Mouse (Mus musculus) embryonic facial prominence, embryonic 15.5 days (tissue): ENCODE results near the gene C1qtnf5. TPM values are rescaled to one million over a fixed set of nuclear protein-coding genes. Genes with fewer than 3 reads are reported as not detected.

Source experiments
- ATAC-seq: fragments of 200-750 bp; cut with Nextera tagmentation; 2 replicates; pipeline ENCODE4 v1.8.0; 2017; ENCODE audit warnings: low read depth, moderate TSS enrichment; ENCODE audit not compliant: insufficient number of reproducible peaks, low FRiP score, low TSS enrichment
- H3K27ac ChIP-seq: fragments of 300-500 bp; sonication (generic); replicated peaks from 2 replicates; pipeline ENCODE4 v1.5.1; 2015; ENCODE audit warnings: mild to moderate bottlenecking, inconsistent platforms
- H3K27me3 ChIP-seq: fragments of 300-500 bp; sonication (generic); 2 replicates; pipeline ENCODE4 v1.6.1; 2015; ENCODE audit warnings: inconsistent platforms
- H3K36me3 ChIP-seq: fragments of 300-500 bp; sonication (generic); 2 replicates; pipeline ENCODE4 v1.6.1; 2015; ENCODE audit warnings: mild to moderate bottlenecking, inconsistent platforms
- H3K4me1 ChIP-seq: fragments of 300-500 bp; sonication (generic); 2 replicates; pipeline ENCODE4 v1.6.1; 2015; ENCODE audit warnings: inconsistent platforms
- H3K4me2 ChIP-seq: fragments of 300-500 bp; sonication (generic); replicated peaks from 2 replicates; pipeline ENCODE4 v1.6.1; 2015; ENCODE audit warnings: mild to moderate bottlenecking, inconsistent platforms
- H3K4me3 ChIP-seq: fragments of 300-500 bp; sonication (generic); replicated peaks from 2 replicates; pipeline ENCODE4 v1.5.1; 2015; ENCODE audit warnings: mild to moderate bottlenecking, inconsistent platforms
- H3K9ac ChIP-seq: fragments of 300-500 bp; sonication (generic); 2 replicates; pipeline ENCODE4 v1.6.1; 2015; ENCODE audit warnings: inconsistent platforms
- H3K9me3 ChIP-seq: fragments of 300-500 bp; sonication (generic); replicated peaks from 2 replicates; pipeline ENCODE4 v1.6.1; 2016; ENCODE audit warnings: inconsistent platforms
- WGBS: fragments of 180-500 bp; shearing (Covaris S2); methylation state at CpG from one replicate; pipeline ENCODE4 v1.1.7; 2015; 5-methylcytosine and 5-hydroxymethylcytosine counted together
- polyA plus RNA-seq: library from polyadenylated mRNA; unstranded; fragments of >200 nt; fragmentation: Nextera tagmentation; extraction: Ambion mirVana; gene quantifications from 2 replicates; pipeline ENCODE4 v1.2.1, GENCODE M21; 2015

C1qtnf5 gene
- polyA plus RNA-seq, 1 experiment from 2014 or later: 6.0 TPM

DNA sequence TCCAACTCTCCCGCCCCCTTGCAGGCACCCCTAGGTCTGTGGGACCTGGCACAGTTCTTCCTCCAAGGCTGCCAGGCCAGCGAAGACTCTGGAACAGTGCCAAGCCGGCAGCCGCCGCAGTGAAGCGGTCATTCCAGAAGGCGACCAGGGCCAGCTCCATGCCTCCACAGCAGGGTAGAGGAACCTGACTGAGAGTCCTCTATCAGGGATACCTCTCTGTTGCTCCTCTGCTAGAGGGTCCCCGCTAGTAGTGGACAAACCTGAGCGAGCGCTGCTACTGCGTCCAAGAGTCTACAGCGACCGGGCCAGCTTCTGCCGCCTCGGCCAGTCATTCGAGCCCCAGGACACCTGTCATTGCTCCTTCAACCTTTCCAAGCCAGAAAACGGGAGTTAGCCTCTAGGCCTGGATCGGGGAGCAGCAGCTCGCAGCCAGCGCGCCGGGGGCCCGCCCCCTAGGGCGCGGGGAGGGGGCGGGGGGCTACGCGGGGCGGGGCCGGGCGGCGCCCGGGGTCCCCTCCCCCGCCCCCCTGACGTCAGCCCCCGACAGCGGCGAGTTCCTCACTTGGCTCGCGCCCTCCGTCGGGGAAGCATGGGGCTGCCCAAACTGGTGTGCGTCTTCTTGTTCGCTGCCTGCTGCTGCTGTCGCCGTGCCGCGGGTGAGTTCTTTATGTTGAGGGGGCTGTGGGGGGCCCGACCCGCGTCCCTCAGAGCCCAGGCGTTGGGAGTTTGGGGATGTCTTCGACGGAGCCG is 27.2 kb downstream of the C1qtnf5 start, which contains the start of gene Mcam:
Mcam (plus strand) TSS at position 369 of the 750 bp plus-strand sequence.
- Histone ChIP-seq H3K4me3 (peak within 1 kb of the TSS; percentile 64), H3K9ac (peak within 1 kb of the TSS; percentile 50), H3K4me1 (peaks cover 60% of the 10 kb centered on the region), H3K27me3 (peaks cover 17% of the 10 kb centered on the region), H3K9me3 (no peaks in the 10 kb centered on the region), H3K36me3 (0 out of 2 replicates have a peak, but pooled peaks cover 7% of the 10 kb centered on the region), H3K27ac (peak within 1 kb of the TSS; percentile 81), H3K4me2 (peak within 1 kb of the TSS; percentile 92)
- WGBS: under 1% methylated on average over 50 of the region's 55 CpGs
- ATAC-seq: peak; percentile 39; the same call in 1 of the 2 replicates

DNA sequence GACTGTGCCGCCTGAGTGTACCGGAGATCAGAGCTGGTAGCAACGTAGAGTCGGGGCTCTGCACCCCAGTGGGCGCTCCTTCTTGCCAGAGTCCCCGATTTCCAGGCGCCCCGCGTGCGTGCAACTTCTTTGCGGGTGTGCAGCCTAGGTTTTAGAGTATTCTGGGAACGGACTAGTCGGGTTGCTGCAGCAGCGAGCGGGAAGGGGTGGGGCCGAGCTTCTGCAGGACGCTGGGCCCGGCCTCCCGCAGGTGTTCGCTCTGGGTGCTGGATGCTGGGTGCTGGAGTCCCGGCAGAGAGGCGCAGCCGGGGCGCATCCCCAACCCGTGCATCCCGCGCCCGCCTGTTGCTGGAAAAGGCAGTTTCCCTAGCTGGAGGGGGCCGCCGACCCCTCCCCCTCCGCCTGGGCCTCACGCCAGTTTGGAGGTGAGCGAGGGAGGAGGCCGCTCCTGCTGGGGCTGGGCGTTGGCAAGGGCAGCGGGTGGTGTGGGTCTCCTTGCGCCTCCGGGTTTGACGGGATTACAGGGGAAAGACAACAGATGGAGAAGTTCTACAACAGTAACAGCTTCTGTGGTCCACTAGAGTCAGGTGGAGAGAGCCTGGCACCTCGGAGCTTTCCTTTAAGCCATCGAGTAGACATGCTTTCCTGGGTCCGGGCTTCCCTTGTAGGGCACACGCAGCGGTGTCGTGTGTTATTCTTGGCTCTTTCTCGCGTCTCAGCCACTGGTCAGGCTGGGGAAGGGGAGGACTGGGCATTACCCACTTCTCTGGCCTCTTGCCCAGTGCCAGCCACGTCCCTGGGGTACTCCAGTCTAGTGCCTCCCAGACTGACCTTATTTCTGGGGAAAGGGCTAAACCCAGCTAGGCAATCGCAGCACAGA is 28.0 kb downstream of the C1qtnf5 start:
- peaks cover 14% of the 10 kb centered on the region; the same call in 1 of the 2 replicates for H3K36me3 ChIP-seq
- peak overlapping the region; percentile 64 for H3K4me3 ChIP-seq
- peak overlapping the region; percentile 50 for H3K9ac ChIP-seq
- ATAC-seq: no peak
- 2% methylated on average over 48 of the region's 49 CpGs for WGBS
- peak overlapping the region; percentile 92 for H3K4me2 ChIP-seq
- H3K9me3 ChIP-seq: no peaks in the 10 kb centered on the region
- H3K4me1 ChIP-seq: peaks cover 55% of the 10 kb centered on the region
- peaks cover 17% of the 10 kb centered on the region for H3K27me3 ChIP-seq
- peak overlapping the region; percentile 81 for H3K27ac ChIP-seq

DNA sequence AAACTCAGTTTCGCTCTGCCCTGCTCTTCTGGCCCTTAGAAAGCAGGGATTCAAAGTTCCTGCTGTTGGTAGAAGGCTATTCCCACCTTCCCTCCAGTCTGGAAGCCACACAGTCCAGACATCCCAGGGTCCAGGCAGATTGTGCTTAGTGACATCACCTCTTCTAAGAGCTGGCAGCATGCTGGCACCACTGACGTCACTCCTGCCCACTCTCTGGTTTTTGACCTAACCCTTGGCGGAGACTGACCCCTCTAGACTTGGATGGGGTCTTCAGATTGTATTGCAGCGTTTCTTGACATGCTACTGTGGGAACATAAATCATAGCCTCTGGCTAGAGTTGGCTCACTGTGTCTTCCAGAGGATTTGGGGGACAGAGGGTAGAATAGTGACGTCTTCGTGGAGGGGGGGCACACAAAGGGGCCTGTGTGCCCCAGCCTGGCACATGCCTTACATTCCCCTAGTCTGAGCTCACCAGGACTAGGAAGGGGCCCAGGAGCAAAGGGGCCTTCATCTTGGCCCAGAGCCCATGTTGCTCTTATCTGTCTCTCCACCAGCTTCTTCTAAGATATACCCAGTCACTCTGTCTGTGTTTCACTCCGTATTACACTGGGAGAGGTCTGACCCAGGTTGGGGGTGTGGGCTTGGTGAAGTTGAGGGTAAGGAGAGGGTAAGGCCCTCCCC is 28.8 kb downstream of the C1qtnf5 start:
- peak overlapping the region; percentile 81 for H3K27ac ChIP-seq
- no peak for ATAC-seq
- peaks cover 21% of the 10 kb centered on the region; the same call in 1 of the 2 replicates for H3K36me3 ChIP-seq
- H3K9ac ChIP-seq: no peak overlapping the region
- peaks cover 47% of the 10 kb centered on the region for H3K4me1 ChIP-seq
- H3K9me3 ChIP-seq: no peaks in the 10 kb centered on the region
- WGBS: 45% methylated on average over 7 of the region's 7 CpGs
- H3K27me3 ChIP-seq: peaks cover 17% of the 10 kb centered on the region
- peak overlapping the region; percentile 92 for H3K4me2 ChIP-seq
- H3K4me3 ChIP-seq: peak overlapping the region; percentile 64

DNA sequence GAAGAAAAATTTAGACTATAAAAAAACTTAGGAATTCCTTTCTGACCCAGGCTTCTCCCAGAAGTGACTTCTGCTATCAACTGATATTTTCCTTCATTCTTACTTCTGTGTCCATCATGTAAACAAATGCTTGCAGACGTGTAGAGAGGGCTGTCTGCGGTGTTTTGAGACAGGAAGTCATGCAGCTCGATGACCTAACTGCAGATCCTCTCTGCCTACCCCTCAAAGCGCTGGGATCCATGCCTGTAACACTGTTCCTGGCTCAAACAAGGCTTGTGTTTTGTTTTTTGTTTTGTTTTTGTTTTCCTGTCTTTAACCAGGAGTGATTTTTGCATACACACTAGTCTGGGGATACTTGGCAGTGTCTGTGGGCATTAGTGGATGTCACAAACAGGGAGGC is 30.8 kb downstream of the C1qtnf5 start:
- Histone ChIP-seq H3K4me1 (peaks cover 41% of the 10 kb centered on the region), H3K27ac (no peak overlapping the region), H3K4me2 (no peak overlapping the region), H3K36me3 (peaks cover 31% of the 10 kb centered on the region), H3K27me3 (peaks cover 8% of the 10 kb centered on the region; the same call in 1 of the 2 replicates), H3K4me3 (no peak overlapping the region), H3K9me3 (no peaks in the 10 kb centered on the region), H3K9ac (no peak overlapping the region)
- WGBS: 57% methylated on average over 4 of the region's 4 CpGs
- no peak for ATAC-seq

DNA sequence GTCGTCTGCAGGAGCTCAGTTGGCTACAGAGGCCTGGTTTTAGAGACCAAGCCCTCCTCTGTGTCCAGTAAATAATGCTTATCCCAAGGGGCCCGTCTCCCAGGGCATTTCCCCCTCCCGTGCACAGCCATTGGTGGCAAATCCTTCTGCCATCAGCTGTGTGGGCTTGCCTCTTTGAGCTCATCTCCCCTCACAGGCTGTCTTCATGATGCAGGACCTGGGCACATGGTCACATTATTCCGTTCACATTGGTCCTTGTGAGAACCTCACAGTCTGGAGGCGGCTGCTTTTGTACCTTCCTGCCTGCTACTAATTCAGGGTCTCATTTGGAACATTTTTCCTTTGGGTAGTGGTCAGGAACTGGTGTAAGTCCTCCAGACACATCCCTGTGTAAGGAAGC is 34.9 kb downstream of the C1qtnf5 start:
- 68% methylated on average over 5 of the region's 5 CpGs for WGBS
- no peak overlapping the region for H3K27ac ChIP-seq
- no peaks in the 10 kb centered on the region for H3K9me3 ChIP-seq
- no peak overlapping the region for H3K4me2 ChIP-seq
- H3K9ac ChIP-seq: no peak overlapping the region
- 0 out of 2 replicates have a peak, but pooled peaks cover 2% of the 10 kb centered on the region for H3K4me1 ChIP-seq
- H3K4me3 ChIP-seq: no peak overlapping the region
- H3K27me3 ChIP-seq: no peaks in the 10 kb centered on the region
- H3K36me3 ChIP-seq: peaks cover 45% of the 10 kb centered on the region
- no peak for ATAC-seq

DNA sequence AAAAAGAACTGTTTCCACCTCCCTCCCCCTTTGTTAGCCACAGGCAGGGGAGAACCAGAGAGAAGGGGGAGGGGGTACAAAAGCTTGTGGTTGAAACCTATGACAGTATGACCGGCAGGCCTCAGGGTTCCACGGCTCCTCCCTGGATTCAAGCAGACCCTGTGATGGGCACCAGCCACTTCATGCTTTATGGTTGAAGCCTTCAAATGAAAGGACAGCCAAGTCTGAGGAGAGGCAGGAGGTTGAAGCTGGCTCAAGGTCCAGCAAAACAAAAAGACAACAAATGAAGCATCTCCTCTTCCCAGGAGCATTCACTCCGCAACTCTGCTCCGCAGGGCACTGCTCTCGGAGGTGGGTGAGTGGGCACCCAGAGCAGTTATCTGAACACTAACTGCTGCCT is 36.4 kb downstream of the C1qtnf5 start:
- no peaks in the 10 kb centered on the region for H3K27me3 ChIP-seq
- peaks cover 45% of the 10 kb centered on the region for H3K36me3 ChIP-seq
- no peaks in the 10 kb centered on the region for H3K9me3 ChIP-seq
- H3K9ac ChIP-seq: no peak overlapping the region
- H3K4me3 ChIP-seq: no peak overlapping the region
- no peak overlapping the region for H3K27ac ChIP-seq
- H3K4me2 ChIP-seq: no peak overlapping the region
- ATAC-seq: no peak
- H3K4me1 ChIP-seq: 0 out of 2 replicates have a peak, but pooled peaks cover 2% of the 10 kb centered on the region
- WGBS: 73% methylated on average over 5 of the region's 5 CpGs

DNA sequence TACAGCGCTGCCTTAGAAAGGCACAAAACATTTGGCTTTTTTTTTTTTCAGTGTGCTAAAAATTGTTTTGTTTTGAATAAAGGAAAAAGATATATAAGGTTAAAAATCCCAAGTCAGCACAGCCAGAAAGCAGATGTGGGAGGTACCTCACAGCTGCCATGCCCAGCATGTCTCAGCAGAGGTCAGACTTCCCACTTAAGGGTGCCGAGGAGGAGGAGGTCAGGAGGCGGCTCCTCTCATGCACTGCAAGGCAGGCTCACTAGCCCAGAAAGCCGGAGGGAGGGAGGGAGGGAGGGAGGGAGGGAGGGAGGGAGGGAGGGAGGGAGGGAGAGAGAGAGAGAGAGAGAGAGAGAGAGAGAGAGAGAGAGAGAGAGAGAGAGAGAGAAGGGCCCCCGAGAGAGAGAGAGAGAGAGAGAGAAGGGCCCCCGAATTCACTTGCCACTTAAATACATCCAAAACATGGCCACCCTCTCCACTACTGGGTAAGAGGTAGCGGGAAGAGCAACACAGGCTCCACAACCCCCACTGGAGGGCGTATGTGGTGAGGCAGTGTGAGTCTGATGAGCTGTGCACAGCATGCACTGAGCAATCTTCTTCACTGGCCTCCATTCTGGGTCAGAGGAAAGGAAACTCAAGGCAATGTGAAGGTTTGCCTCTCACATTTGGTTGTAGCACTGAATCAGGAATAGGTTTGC is 37.1 kb downstream of the C1qtnf5 start:
- Histone ChIP-seq H3K36me3 (peaks cover 51% of the 10 kb centered on the region), H3K4me3 (no peak overlapping the region), H3K27ac (no peak overlapping the region), H3K9me3 (no peaks in the 10 kb centered on the region), H3K9ac (no peak overlapping the region), H3K4me2 (no peak overlapping the region), H3K4me1 (0 out of 2 replicates have a peak, but pooled peaks cover 2% of the 10 kb centered on the region), H3K27me3 (no peaks in the 10 kb centered on the region)
- no peak for ATAC-seq
- 36% methylated on average over 7 of the region's 8 CpGs for WGBS

DNA sequence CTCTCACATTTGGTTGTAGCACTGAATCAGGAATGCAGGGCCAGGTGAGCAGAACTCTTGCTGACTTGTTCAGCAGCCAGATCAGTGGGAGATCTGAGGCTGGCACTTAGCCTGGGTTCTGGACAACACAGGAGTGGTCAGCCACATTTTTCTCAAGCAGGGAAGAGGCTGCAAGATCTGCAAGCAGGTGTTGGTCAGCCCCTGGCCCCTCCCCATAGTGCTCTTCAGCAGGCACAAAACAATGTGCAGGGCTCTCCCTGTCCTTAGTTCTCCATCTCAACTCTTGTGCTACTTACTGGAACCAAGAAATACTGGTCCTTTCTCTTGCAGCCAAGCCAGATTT is 37.6 kb downstream of the C1qtnf5 start:
- ATAC-seq: no peak
- Histone ChIP-seq H3K9ac (no peak overlapping the region), H3K36me3 (peaks cover 51% of the 10 kb centered on the region), H3K9me3 (no peaks in the 10 kb centered on the region), H3K4me2 (no peak overlapping the region), H3K27ac (no peak overlapping the region), H3K4me1 (0 out of 2 replicates have a peak, but pooled peaks cover 2% of the 10 kb centered on the region), H3K4me3 (no peak overlapping the region), H3K27me3 (no peaks in the 10 kb centered on the region)

DNA sequence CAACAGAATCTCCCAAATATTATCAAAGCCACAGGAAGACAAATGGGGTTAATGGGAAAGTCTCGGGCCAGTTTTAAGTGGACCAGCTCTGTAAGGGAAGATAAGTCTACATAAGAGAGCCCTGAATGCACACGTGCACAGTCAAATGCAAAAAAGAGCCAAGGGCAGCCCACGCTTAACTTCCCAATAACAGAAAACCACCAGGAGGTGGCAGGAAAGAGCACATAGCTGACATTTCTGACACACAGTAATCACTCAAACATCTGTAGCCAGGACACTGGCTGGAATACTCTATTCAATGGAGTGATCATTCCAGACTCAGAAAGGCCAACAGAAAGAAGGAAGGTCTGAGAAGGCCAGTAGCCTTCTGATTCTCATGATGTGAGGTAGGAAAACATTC is 40.2 kb downstream of the C1qtnf5 start:
- Histone ChIP-seq H3K27me3 (no peaks in the 10 kb centered on the region), H3K9ac (no peak overlapping the region), H3K27ac (no peak overlapping the region), H3K9me3 (no peaks in the 10 kb centered on the region), H3K4me2 (no peak overlapping the region), H3K36me3 (peaks cover 56% of the 10 kb centered on the region), H3K4me1 (no peaks in the 10 kb centered on the region), H3K4me3 (no peak overlapping the region)
- 63% methylated on average over 3 of the region's 3 CpGs for WGBS
- ATAC-seq: no peak
